Mouse (Mus musculus) gastrocnemius, adult 2 months (tissue): Measurements from ENCODE around the gene Itpkb. TPM values are rescaled to one million over a fixed set of nuclear protein-coding genes. Genes with fewer than 3 reads are reported as not detected.

Experiments used
- DNase-seq: peaks from one replicate; pipeline ENCODE4 v3.0.0; 2022
- H3K27ac ChIP-seq: fragments of 200-600 bp; 2 replicates; pipeline ENCODE4 v1.8.1; 2022; ENCODE audit warnings: mild to moderate bottlenecking
- H3K4me3 ChIP-seq: fragments of 200-600 bp; 2 replicates; pipeline ENCODE4 v1.8.1; 2022; ENCODE audit warnings: mild to moderate bottlenecking, moderate library complexity
- CTCF ChIP-seq: fragments of 200-600 bp; IDR thresholded peaks from 2 replicates; pipeline ENCODE4 v1.8.1; 2022; ENCODE audit warnings: antibody characterized with exemption, mild to moderate bottlenecking, moderate library complexity
- intact Hi-C: fragments of 180-260 bp; cut with DNase I; formaldehyde crosslinking; loops from one replicate; pipeline ENCODE4 v1.15.1; 2025
- long read RNA-seq, 2 experiments: library from polyadenylated mRNA; stranded (forward); transcript quantifications; one replicate each; pipeline ENCODE4 v2.0.0; 2021
- total RNA-seq, 2 experiments: library from RNA; stranded (reverse); gene quantifications; 2 replicates each; pipeline ENCODE4 v1.2.3; 2021

Gene Itpkb
- 10 to 100 TPM; 14.7 to 22.7 TPM for total RNA-seq
- long read RNA-seq, experiment 1, full-length matches to known transcripts = 1 of 6 reads
- long read RNA-seq, experiment 1, partial matches to known transcripts = 4 of 6 reads
- long read RNA-seq, experiment 1, other reads (novel, unspliced or antisense) = 1 of 6 reads
- long read RNA-seq, experiment 2, full-length matches to known transcripts = 2 of 6 reads
- long read RNA-seq, experiment 2, partial matches to known transcripts = 1 of 6 reads
- long read RNA-seq, experiment 2, other reads (novel, unspliced or antisense) = 3 of 6 reads

- intact Hi-C loops = loop anchor here (5.0 kb wide), 2 partner anchors 57 to 77 kb away; no protein-coding TSS in a partner anchor
- DNase-seq = peak; percentile 77
- no peak for TF ChIP-seq CTCF
- Histone ChIP-seq H3K27ac (peak within 1 kb of the TSS; percentile 95), H3K4me3 (peak within 1 kb of the TSS; percentile 91)
These were observed at the start of gene Itpkb for GRCm38 (mm10) chr1:180330145-180330706. TSS of gene Itpkb (plus strand) at chr1:180330485.

GRCm38 (mm10) chr1:180282581-180282980 lies 47.7 kb upstream of the Itpkb start:
- intact Hi-C loops = no loop called here
- Histone ChIP-seq H3K27ac (no peak overlapping the region), H3K4me3 (no peak overlapping the region)
- no peak for TF ChIP-seq CTCF
- DNase-seq = no peak

DNA sequence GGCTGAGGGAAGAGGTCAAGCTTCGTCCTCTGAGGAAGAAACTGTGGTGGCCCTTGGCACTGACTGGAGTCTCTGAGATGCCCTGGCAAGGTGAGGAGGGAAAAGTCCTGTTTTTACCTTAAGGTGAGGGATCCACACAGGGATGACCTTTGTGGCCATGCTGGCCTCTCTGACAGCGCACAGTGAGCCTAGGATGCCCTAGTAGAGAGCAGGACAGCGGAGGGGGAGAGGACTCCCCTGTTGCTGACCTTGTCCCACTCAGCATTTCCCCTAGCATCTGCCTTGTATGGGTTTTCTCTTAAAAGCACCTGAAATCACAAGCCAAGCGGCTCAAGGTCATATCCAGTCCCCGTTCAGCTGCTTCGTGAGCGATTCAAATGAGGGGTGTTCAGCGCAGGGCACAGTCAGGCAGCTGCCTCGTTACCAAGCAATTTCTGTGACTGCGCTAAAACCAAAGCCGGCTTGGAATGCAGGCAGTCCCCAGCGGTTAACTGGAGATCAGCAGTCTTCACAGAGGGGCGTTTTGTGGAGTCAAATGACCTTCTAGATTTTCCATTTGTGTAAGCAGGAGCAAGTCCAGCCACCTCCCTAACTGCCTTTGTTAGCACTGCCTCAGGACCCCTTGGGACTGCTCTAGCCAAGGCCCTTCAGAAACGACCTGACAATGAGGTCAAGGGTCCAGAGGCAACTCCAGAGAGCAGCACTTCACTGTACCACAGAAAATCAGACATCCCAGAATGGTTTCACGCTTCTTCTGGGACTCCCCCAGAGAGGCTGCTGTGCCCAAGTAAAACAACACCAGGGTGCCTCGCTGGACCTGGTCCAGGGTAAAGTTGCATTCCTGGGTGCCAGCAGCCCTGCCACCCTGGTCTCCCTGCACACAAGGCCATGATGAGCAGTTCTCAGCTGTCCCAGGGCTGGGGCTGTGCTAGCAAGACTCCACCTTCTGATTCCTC lies 46.2 kb upstream of the Itpkb start:
- no peak for DNase-seq
- intact Hi-C loops = no loop called here
- TF ChIP-seq CTCF = peak; percentile 6; the same call in 1 of the 2 replicates
- Histone ChIP-seq H3K27ac (peak overlapping the region; percentile 46; the same call in 1 of the 2 replicates), H3K4me3 (no peak overlapping the region)

GRCm38 (mm10) chr1:180286081-180286831 lies 44.0 kb upstream of the Itpkb start:
- peak; percentile 56 for DNase-seq
- H3K27ac ChIP-seq = peak overlapping the region; percentile 77
- no peak for TF ChIP-seq CTCF
- peak overlapping the region; percentile 44 for H3K4me3 ChIP-seq
- intact Hi-C loops = no loop called here

GRCm38 (mm10) chr1:180288227-180288626 lies 42.1 kb upstream of the Itpkb start:
- DNase-seq = no peak
- Histone ChIP-seq H3K27ac (no peak overlapping the region), H3K4me3 (no peak overlapping the region)
- TF ChIP-seq CTCF = no peak
- intact Hi-C loops = no loop called here

- no peak for TF ChIP-seq CTCF
- Histone ChIP-seq H3K27ac (no peak overlapping the region), H3K4me3 (no peak overlapping the region)
- no peak for DNase-seq
- intact Hi-C loops = no loop called here
These were observed 41.3 kb upstream of the Itpkb start for GRCm38 (mm10) chr1:180288872-180289468.

GRCm38 (mm10) chr1:180289788-180290187 lies 40.5 kb upstream of the Itpkb start:
- TF ChIP-seq CTCF = no peak
- intact Hi-C loops = no loop called here
- DNase-seq = no peak
- Histone ChIP-seq H3K4me3 (no peak overlapping the region), H3K27ac (no peak overlapping the region)

- no peak for TF ChIP-seq CTCF
- DNase-seq = no peak
- Histone ChIP-seq H3K4me3 (no peak overlapping the region), H3K27ac (no peak overlapping the region)
- intact Hi-C loops = no loop called here
These were observed 39.9 kb upstream of the Itpkb start for GRCm38 (mm10) chr1:180290358-180290757.

GRCm38 (mm10) chr1:180296088-180296487 lies 34.2 kb upstream of the Itpkb start:
- Histone ChIP-seq H3K27ac (peak overlapping the region; percentile 43; the same call in 1 of the 2 replicates), H3K4me3 (no peak overlapping the region)
- intact Hi-C loops = no loop called here
- TF ChIP-seq CTCF = no peak
- no peak for DNase-seq

DNA sequence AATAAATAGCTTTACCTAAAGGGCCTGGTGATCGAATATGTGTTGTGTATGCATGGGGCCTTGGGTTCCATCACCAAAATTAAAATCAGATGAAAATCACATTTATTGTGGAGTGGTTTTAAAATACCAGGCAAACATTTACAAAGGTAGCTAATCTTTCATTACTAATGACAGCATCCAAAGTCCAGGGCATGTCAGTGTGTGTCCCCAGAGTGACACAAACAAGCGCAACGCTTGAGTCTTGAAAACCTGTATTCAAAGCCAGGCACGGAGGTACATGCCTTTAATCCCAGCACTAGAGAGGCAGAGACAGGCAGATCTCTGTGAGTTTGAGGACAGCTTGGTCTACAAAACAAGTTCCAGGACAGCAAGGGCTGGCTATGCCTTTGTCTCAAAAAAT lies 30.6 kb upstream of the Itpkb start:
- no peak for TF ChIP-seq CTCF
- intact Hi-C loops = no loop called here
- no peak for DNase-seq

GRCm38 (mm10) chr1:180300292-180300691 lies 30.0 kb upstream of the Itpkb start:
- H3K4me3 ChIP-seq = no peak overlapping the region
- no peak for DNase-seq
- intact Hi-C loops = no loop called here
- no peak for TF ChIP-seq CTCF
- no peak overlapping the region for H3K27ac ChIP-seq

More for the DNA sequence above, 30.6 kb upstream of the Itpkb start:
- no peak overlapping the region for H3K4me3 ChIP-seq
- H3K27ac ChIP-seq = no peak overlapping the region

DNA sequence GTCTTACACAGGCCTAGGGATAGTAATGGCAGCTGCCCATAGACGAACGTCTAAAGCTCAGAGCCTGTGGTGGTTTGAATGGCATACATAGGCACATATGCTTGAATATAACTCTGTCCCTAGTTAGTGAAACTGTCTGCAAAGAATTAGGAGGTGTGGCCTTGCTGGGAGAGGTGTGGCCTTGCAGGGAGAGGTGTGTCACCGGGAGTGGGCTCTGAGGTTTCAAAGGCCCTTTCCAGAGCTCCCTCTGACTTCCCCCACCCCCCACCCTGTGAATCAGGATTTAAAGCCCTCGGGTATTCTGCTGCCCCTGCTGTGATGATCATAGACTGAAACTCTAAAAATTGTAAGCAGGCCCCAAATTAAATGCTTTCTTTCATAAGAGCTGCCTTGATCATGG lies 29.3 kb upstream of the Itpkb start:
- Histone ChIP-seq H3K4me3 (no peak overlapping the region), H3K27ac (no peak overlapping the region)
- intact Hi-C loops = no loop called here
- no peak for DNase-seq
- TF ChIP-seq CTCF = no peak
